Comparison of ENCODE assay signal across 18 mouse cellular contexts in genomic region chr12:103078751-103079150, GRCm38 (mm10).
"Had no signal": no experiment of that assay in that cellular context is flagged by ENCODE, and none has a peak within 500 bp of the region (broad histone marks: within the 10 kb centered on the region; RNA-seq: fewer than 3 reads in every experiment).

No protein-coding gene starts in this region.

- H3K9me3 ChIP-seq: midbrain, embryonic 10.5 days; midbrain, embryonic 13.5 days; neural tube, embryonic 13.5 days; neural tube, embryonic 15.5 days had no signal

- ATAC-seq: midbrain, embryonic 16.5 days had no signal

- H3K4me3 ChIP-seq: midbrain, embryonic 10.5 days; midbrain, embryonic 13.5 days; myocyte; neural tube, embryonic 13.5 days; neural tube, embryonic 15.5 days had no signal

- H3K4me2 ChIP-seq: lung, embryonic 14.5 days; midbrain, embryonic 13.5 days; neural tube, embryonic 13.5 days; neural tube, embryonic 15.5 days had no signal

- H3K27ac ChIP-seq: midbrain, embryonic 10.5 days; midbrain, embryonic 13.5 days; neural tube, embryonic 13.5 days; neural tube, embryonic 15.5 days had no signal

- DNase-seq: lung, adult 18-20 months; lung, embryonic 14.5 days; lung, postnatal 14 days; lung, postnatal 4 days; retina, postnatal 1 day; right cerebral cortex, adult 18-20 months; right cerebral cortex, postnatal 25 days; right cerebral cortex, postnatal 4 days; spleen, adult 18-20 months; thymus, adult 18-20 months; thymus, postnatal 14 days; thymus, postnatal 36 days had no signal

- H3K4me1 ChIP-seq: neural tube, embryonic 15.5 days had no signal

- H3K27me3 ChIP-seq: midbrain, embryonic 13.5 days; neural tube, embryonic 13.5 days; neural tube, embryonic 15.5 days had no signal

- H3K36me3 ChIP-seq: midbrain, embryonic 10.5 days had no signal

- H3K9ac ChIP-seq: lung, embryonic 14.5 days; midbrain, embryonic 13.5 days; neural tube, embryonic 13.5 days; neural tube, embryonic 15.5 days had no signal
